Mouse (Mus musculus) hindbrain, postnatal 0 days (tissue): ENCODE results near the gene Gm21987. TPM values are rescaled to one million over a fixed set of nuclear protein-coding genes. Genes with fewer than 3 reads are reported as not detected.

Experiments used
- ATAC-seq: fragments of 200-750 bp; cut with Nextera tagmentation; 2 replicates; pipeline ENCODE4 v1.8.0; 2017; ENCODE audit warnings: mild to moderate bottlenecking, moderate TSS enrichment, moderate library complexity
- DNase-seq: peaks from one replicate; pipeline ENCODE4 v3.0.0-alpha.2; 2015; ENCODE audit warnings: low spot score
- H3K27ac ChIP-seq: fragments of 300-500 bp; sonication (generic); 2 replicates; pipeline ENCODE4 v1.5.1; 2014; ENCODE audit warnings: mild to moderate bottlenecking
- H3K27me3 ChIP-seq: fragments of 300-500 bp; sonication (generic); 2 replicates; pipeline ENCODE4 v1.6.1; 2014; ENCODE audit warnings: low read length, mixed read lengths; ENCODE audit not compliant: insufficient read depth
- H3K36me3 ChIP-seq: fragments of 300-500 bp; sonication (generic); 2 replicates; pipeline ENCODE4 v1.6.1; 2014; ENCODE audit warnings: low read length, mixed read lengths; ENCODE audit not compliant: insufficient read depth
- H3K4me1 ChIP-seq: fragments of 300-500 bp; sonication (generic); 2 replicates; pipeline ENCODE4 v1.6.1; 2014; ENCODE audit warnings: antibody characterized with exemption, low read length, mixed read lengths; ENCODE audit not compliant: insufficient read depth
- H3K4me2 ChIP-seq: fragments of 300-500 bp; sonication (generic); 2 replicates; pipeline ENCODE4 v1.6.1; 2014; ENCODE audit warnings: low read depth, mild to moderate bottlenecking, low read length, moderate library complexity, mixed read lengths
- H3K4me3 ChIP-seq: fragments of 300-500 bp; sonication (generic); 2 replicates; pipeline ENCODE4 v1.5.1; 2014; ENCODE audit warnings: low read length
- H3K9ac ChIP-seq: fragments of 300-500 bp; sonication (generic); replicated peaks from 2 replicates; pipeline ENCODE4 v1.6.1; 2014; ENCODE audit warnings: mild to moderate bottlenecking, low read length, moderate library complexity, mixed read lengths
- H3K9me3 ChIP-seq: fragments of 300-500 bp; sonication (generic); 2 replicates; pipeline ENCODE4 v1.6.1; 2016; ENCODE audit warnings: low read length, mixed read lengths
- CTCF ChIP-seq: IDR thresholded peaks from 2 replicates; pipeline ENCODE4 v1.5.1; 2016; ENCODE audit warnings: antibody characterized with exemption, control low read depth, low read depth
- WGBS: fragments of 180-500 bp; shearing (Covaris S2); extraction: QIAGEN DNeasy Blood & Tissue Kit; methylation state at CpG from one replicate; pipeline ENCODE4 v1.1.7; 2014; 5-methylcytosine and 5-hydroxymethylcytosine counted together
- polyA plus RNA-seq: library from polyadenylated mRNA; unstranded; fragments of >200 nt; fragmentation: Nextera tagmentation; extraction: Ambion mirVana; gene quantifications from 2 replicates; pipeline ENCODE4 v1.2.1, GENCODE M21; 2015
- total RNA-seq: library from RNA; depleted of rRNA; stranded (reverse); fragments of >200 nt; gene quantifications from 2 replicates; pipeline ENCODE4 v1.2.3, GENCODE M21; 2014

The Gm21987 gene
- total and polyA plus RNA-seq, 2 experiments from 2014 or later, result not detected

DNA sequence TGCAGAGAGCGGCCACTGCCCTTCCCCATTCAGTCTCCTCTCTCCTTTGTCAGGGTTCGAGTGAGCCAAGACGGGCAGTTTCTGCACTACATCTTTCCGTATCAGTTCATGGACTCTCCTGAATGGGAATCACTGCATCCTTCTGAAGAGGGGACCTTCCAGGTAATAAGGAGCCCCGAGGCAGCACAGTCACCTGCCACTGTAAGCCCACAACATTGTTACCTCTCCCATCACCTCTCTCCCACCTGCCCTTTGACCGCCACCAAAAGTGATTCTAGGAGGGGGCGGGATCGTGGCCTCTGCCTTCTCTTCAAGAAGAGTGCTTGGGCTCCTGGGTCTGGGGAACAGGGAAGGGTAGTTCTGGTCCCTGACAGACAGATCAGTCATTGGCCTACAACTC is 22.6 kb downstream of the Gm21987 start:
- Histone ChIP-seq H3K9me3 (no peaks in the 10 kb centered on the region), H3K4me1 (no peaks in the 10 kb centered on the region), H3K9ac (no peak overlapping the region), H3K4me2 (no peak overlapping the region), H3K36me3 (no peaks in the 10 kb centered on the region), H3K4me3 (no peak overlapping the region), H3K27me3 (no peaks in the 10 kb centered on the region), H3K27ac (no peak overlapping the region)
- no peak for DNase-seq
- no peak for TF ChIP-seq CTCF
- no peak for ATAC-seq
- 86% methylated on average over 8 of the region's 8 CpGs for WGBS

- WGBS, result 82% methylated on average over 4 of the region's 4 CpGs
- no peaks in the 10 kb centered on the region for H3K4me1 ChIP-seq
- no peaks in the 10 kb centered on the region for H3K36me3 ChIP-seq
- H3K27ac ChIP-seq, result no peak overlapping the region
- H3K9me3 ChIP-seq, result no peaks in the 10 kb centered on the region
- ATAC-seq (no peak), DNase-seq (no peak)
- H3K27me3 ChIP-seq, result no peaks in the 10 kb centered on the region
- H3K9ac ChIP-seq, result no peak overlapping the region
- TF ChIP-seq CTCF, result no peak
- no peak overlapping the region for H3K4me2 ChIP-seq
- H3K4me3 ChIP-seq, result no peak overlapping the region
Measured at GRCm38 (mm10) chr16:38369992-38370484, 23.2 kb downstream of the Gm21987 start.

- H3K4me1 ChIP-seq, result no peaks in the 10 kb centered on the region
- ATAC-seq, result no peak
- no peak overlapping the region for H3K4me2 ChIP-seq
- H3K4me3 ChIP-seq, result no peak overlapping the region
- no peaks in the 10 kb centered on the region for H3K36me3 ChIP-seq
- H3K27me3 ChIP-seq, result no peaks in the 10 kb centered on the region
- TF ChIP-seq CTCF, result no peak
- no peak for DNase-seq
- no peak overlapping the region for H3K9ac ChIP-seq
- H3K9me3 ChIP-seq, result no peaks in the 10 kb centered on the region
- WGBS, result 82% methylated on average over 8 of the region's 8 CpGs
- H3K27ac ChIP-seq, result no peak overlapping the region
Measured at GRCm38 (mm10) chr16:38370633-38371374, 24.0 kb downstream of the Gm21987 start.

- DNase-seq (no peak), ATAC-seq (no peak)
- Histone ChIP-seq H3K9me3 (no peaks in the 10 kb centered on the region), H3K4me1 (no peaks in the 10 kb centered on the region), H3K9ac (no peak overlapping the region), H3K4me3 (no peak overlapping the region), H3K27ac (no peak overlapping the region), H3K4me2 (no peak overlapping the region), H3K36me3 (no peaks in the 10 kb centered on the region), H3K27me3 (no peaks in the 10 kb centered on the region)
- TF ChIP-seq CTCF, result no peak
- WGBS, result 90% methylated on average over 15 of the region's 15 CpGs
Measured at GRCm38 (mm10) chr16:38371705-38372296, 25.0 kb downstream of the Gm21987 start.

- DNase-seq, result no peak
- no peaks in the 10 kb centered on the region for H3K9me3 ChIP-seq
- no peaks in the 10 kb centered on the region for H3K27me3 ChIP-seq
- 78% methylated on average over 4 of the region's 4 CpGs for WGBS
- no peak overlapping the region for H3K4me3 ChIP-seq
- ATAC-seq, result no peak
- no peak overlapping the region for H3K9ac ChIP-seq
- H3K36me3 ChIP-seq, result no peaks in the 10 kb centered on the region
- no peak overlapping the region for H3K4me2 ChIP-seq
- no peaks in the 10 kb centered on the region for H3K4me1 ChIP-seq
- H3K27ac ChIP-seq, result no peak overlapping the region
- no peak for TF ChIP-seq CTCF
Measured at GRCm38 (mm10) chr16:38372876-38373275, 26.0 kb downstream of the Gm21987 start.

- no peak for TF ChIP-seq CTCF
- H3K4me3 ChIP-seq, result no peak overlapping the region
- no peak overlapping the region for H3K27ac ChIP-seq
- H3K9ac ChIP-seq, result no peak overlapping the region
- ATAC-seq (no peak), DNase-seq (no peak)
- H3K27me3 ChIP-seq, result no peaks in the 10 kb centered on the region
- no peak overlapping the region for H3K4me2 ChIP-seq
- WGBS, result 78% methylated on average over 10 of the region's 10 CpGs
- H3K4me1 ChIP-seq, result no peaks in the 10 kb centered on the region
- no peaks in the 10 kb centered on the region for H3K9me3 ChIP-seq
- H3K36me3 ChIP-seq, result no peaks in the 10 kb centered on the region
Measured at GRCm38 (mm10) chr16:38373439-38373838, 26.6 kb downstream of the Gm21987 start.

DNA sequence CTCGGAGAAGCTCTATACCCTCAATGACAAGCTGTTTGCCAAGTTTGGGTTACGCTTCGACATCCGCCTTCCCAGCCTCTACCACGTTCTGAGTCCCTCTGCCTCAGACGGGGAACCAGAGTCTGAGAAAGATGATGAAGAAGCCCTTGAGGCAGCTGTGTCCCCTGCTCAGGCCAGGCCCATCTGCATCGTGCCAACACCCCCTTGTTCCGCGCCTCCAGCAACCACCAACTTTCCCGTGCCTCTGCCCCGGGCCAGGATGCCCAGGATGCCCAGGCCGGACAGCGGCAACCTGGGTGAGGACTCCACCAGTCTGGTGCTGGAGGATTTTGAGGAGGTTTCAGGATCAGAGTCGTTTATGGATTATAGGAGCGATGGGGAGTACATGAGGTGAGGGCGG is 27.1 kb downstream of the Gm21987 start:
- H3K9me3 ChIP-seq, result no peaks in the 10 kb centered on the region
- DNase-seq, result no peak
- H3K27ac ChIP-seq, result no peak overlapping the region
- no peak overlapping the region for H3K4me3 ChIP-seq
- H3K36me3 ChIP-seq, result no peaks in the 10 kb centered on the region
- no peak for TF ChIP-seq CTCF
- no peak overlapping the region for H3K9ac ChIP-seq
- no peak for ATAC-seq
- 83% methylated on average over 16 of the region's 16 CpGs for WGBS
- H3K4me1 ChIP-seq, result no peaks in the 10 kb centered on the region
- H3K27me3 ChIP-seq, result no peaks in the 10 kb centered on the region
- H3K4me2 ChIP-seq, result no peak overlapping the region
